Mouse (Mus musculus) hindbrain, embryonic 15.5 days (tissue): ENCODE data around the gene Rbck1. TPM values are rescaled to one million over a fixed set of nuclear protein-coding genes. Genes with fewer than 3 reads are reported as not detected.

Experiments used
- ATAC-seq: fragments of 200-750 bp; cut with Nextera tagmentation; 2 replicates; pipeline ENCODE4 v1.8.0; 2017; ENCODE audit warnings: low read depth, moderate number of reproducible peaks, moderate TSS enrichment; ENCODE audit not compliant: low FRiP score
- H3K27ac ChIP-seq: fragments of 300-500 bp; sonication (generic); replicated peaks from 2 replicates; pipeline ENCODE4 v1.5.1; 2015; ENCODE audit warnings: mild to moderate bottlenecking, inconsistent platforms
- H3K27me3 ChIP-seq: fragments of 300-500 bp; sonication (generic); 2 replicates; pipeline ENCODE4 v1.6.1; 2015; ENCODE audit warnings: control low read depth, inconsistent platforms
- H3K36me3 ChIP-seq: fragments of 300-500 bp; sonication (generic); 2 replicates; pipeline ENCODE4 v1.6.1; 2015; ENCODE audit warnings: control low read depth, inconsistent platforms
- H3K4me1 ChIP-seq: fragments of 300-500 bp; sonication (generic); replicated peaks from 2 replicates; pipeline ENCODE4 v1.6.1; 2015; ENCODE audit warnings: control low read depth, inconsistent platforms
- H3K4me2 ChIP-seq: fragments of 300-500 bp; sonication (generic); 2 replicates; pipeline ENCODE4 v1.6.1; 2015; ENCODE audit warnings: moderate library complexity, mild to moderate bottlenecking, inconsistent platforms
- H3K4me3 ChIP-seq: fragments of 300-500 bp; sonication (generic); 2 replicates; pipeline ENCODE4 v1.5.1; 2015; ENCODE audit warnings: mild to moderate bottlenecking, inconsistent platforms
- H3K9ac ChIP-seq: fragments of 300-500 bp; sonication (generic); 2 replicates; pipeline ENCODE4 v1.6.1; 2015; ENCODE audit warnings: inconsistent platforms
- H3K9me3 ChIP-seq: fragments of 300-500 bp; sonication (generic); 2 replicates; pipeline ENCODE4 v1.6.1; 2016; ENCODE audit warnings: control low read depth, inconsistent platforms
- WGBS: fragments of 180-500 bp; shearing (Covaris S2); methylation state at CpG from one replicate; pipeline ENCODE4 v1.1.7; 2015; 5-methylcytosine and 5-hydroxymethylcytosine counted together
- polyA plus RNA-seq: library from polyadenylated mRNA; unstranded; fragments of >200 nt; fragmentation: Nextera tagmentation; extraction: Ambion mirVana; gene quantifications from 2 replicates; pipeline ENCODE4 v1.2.1, GENCODE M21; 2015

Rbck1 gene
- polyA plus RNA-seq, 1 experiment from 2014 or later, result 103 TPM

- WGBS, result 95% methylated on average over 6 of the region's 6 CpGs
- no peak for ATAC-seq
These were observed 10.3 kb downstream of the Rbck1 start for GRCm38 (mm10) chr2:152322198-152322597.

GRCm38 (mm10) chr2:152321558-152321957 lies 10.9 kb downstream of the Rbck1 start:
- Histone ChIP-seq H3K27me3 (no peaks in the 10 kb centered on the region), H3K4me1 (no peaks in the 10 kb centered on the region), H3K36me3 (peaks cover 81% of the 10 kb centered on the region), H3K4me2 (no peak overlapping the region), H3K4me3 (no peak overlapping the region), H3K9me3 (no peaks in the 10 kb centered on the region), H3K9ac (no peak overlapping the region), H3K27ac (no peak overlapping the region)
- ATAC-seq, result no peak
- WGBS, result 87% methylated on average over 5 of the region's 5 CpGs

More at GRCm38 (mm10) chr2:152322198-152322597, 10.3 kb downstream of the Rbck1 start:
- H3K4me3 ChIP-seq, result no peak overlapping the region
- no peaks in the 10 kb centered on the region for H3K4me1 ChIP-seq
- H3K9ac ChIP-seq, result no peak overlapping the region
- no peaks in the 10 kb centered on the region for H3K27me3 ChIP-seq
- H3K9me3 ChIP-seq, result no peaks in the 10 kb centered on the region
- H3K36me3 ChIP-seq, result peaks cover 75% of the 10 kb centered on the region
- H3K4me2 ChIP-seq, result no peak overlapping the region
- H3K27ac ChIP-seq, result no peak overlapping the region

GRCm38 (mm10) chr2:152317054-152317453 lies 15.4 kb downstream of the Rbck1 start:
- 86% methylated on average over 6 of the region's 6 CpGs for WGBS
- Histone ChIP-seq H3K4me1 (no peaks in the 10 kb centered on the region), H3K4me3 (no peak overlapping the region), H3K9ac (no peak overlapping the region), H3K27me3 (no peaks in the 10 kb centered on the region), H3K36me3 (peaks cover 73% of the 10 kb centered on the region), H3K9me3 (no peaks in the 10 kb centered on the region), H3K4me2 (no peak overlapping the region), H3K27ac (no peak overlapping the region)
- ATAC-seq, result no peak

- Histone ChIP-seq H3K27me3 (no peaks in the 10 kb centered on the region), H3K4me3 (no peak overlapping the region), H3K9ac (no peak overlapping the region), H3K4me1 (no peaks in the 10 kb centered on the region), H3K36me3 (peaks cover 80% of the 10 kb centered on the region), H3K4me2 (no peak overlapping the region), H3K9me3 (no peaks in the 10 kb centered on the region), H3K27ac (no peak overlapping the region)
- ATAC-seq, result no peak
- WGBS, result 95% methylated on average over 6 of the region's 6 CpGs
These were observed 18.5 kb downstream of the Rbck1 start for GRCm38 (mm10) chr2:152313926-152314325.

GRCm38 (mm10) chr2:152312996-152313395 lies 19.5 kb downstream of the Rbck1 start:
- H3K4me3 ChIP-seq, result no peak overlapping the region
- no peaks in the 10 kb centered on the region for H3K9me3 ChIP-seq
- H3K4me2 ChIP-seq, result no peak overlapping the region
- no peak overlapping the region for H3K9ac ChIP-seq
- H3K36me3 ChIP-seq, result peaks cover 80% of the 10 kb centered on the region
- ATAC-seq, result no peak
- 72% methylated on average over 7 of the region's 7 CpGs for WGBS
- no peaks in the 10 kb centered on the region for H3K4me1 ChIP-seq
- H3K27ac ChIP-seq, result no peak overlapping the region
- no peaks in the 10 kb centered on the region for H3K27me3 ChIP-seq

- Histone ChIP-seq H3K4me2 (no peak overlapping the region), H3K9ac (no peak overlapping the region), H3K36me3 (peaks cover 80% of the 10 kb centered on the region), H3K4me1 (no peaks in the 10 kb centered on the region), H3K27me3 (no peaks in the 10 kb centered on the region), H3K9me3 (no peaks in the 10 kb centered on the region), H3K27ac (no peak overlapping the region), H3K4me3 (no peak overlapping the region)
- WGBS, result 94% methylated on average over 3 of the region's 3 CpGs
- ATAC-seq, result no peak
These were observed 25.3 kb downstream of the Rbck1 start for GRCm38 (mm10) chr2:152307186-152307585.

- no peaks in the 10 kb centered on the region for H3K9me3 ChIP-seq
- no peak overlapping the region for H3K9ac ChIP-seq
- H3K27me3 ChIP-seq, result no peaks in the 10 kb centered on the region
- 95% methylated on average over 6 of the region's 6 CpGs for WGBS
- H3K36me3 ChIP-seq, result peaks cover 67% of the 10 kb centered on the region
- no peaks in the 10 kb centered on the region for H3K4me1 ChIP-seq
- ATAC-seq, result no peak
- no peak overlapping the region for H3K4me3 ChIP-seq
- no peak overlapping the region for H3K4me2 ChIP-seq
- no peak overlapping the region for H3K27ac ChIP-seq
These were observed 27.0 kb downstream of the Rbck1 start for GRCm38 (mm10) chr2:152305480-152305879.

GRCm38 (mm10) chr2:152303781-152304180 lies 28.7 kb downstream of the Rbck1 start:
- no peaks in the 10 kb centered on the region for H3K27me3 ChIP-seq
- H3K9me3 ChIP-seq, result no peaks in the 10 kb centered on the region
- no peak overlapping the region for H3K27ac ChIP-seq
- no peak overlapping the region for H3K9ac ChIP-seq
- no peak overlapping the region for H3K4me2 ChIP-seq
- 72% methylated on average over 5 of the region's 5 CpGs for WGBS
- ATAC-seq, result no peak
- peaks cover 51% of the 10 kb centered on the region for H3K36me3 ChIP-seq
- H3K4me3 ChIP-seq, result no peak overlapping the region
- no peaks in the 10 kb centered on the region for H3K4me1 ChIP-seq

- Histone ChIP-seq H3K9ac (no peak overlapping the region), H3K27ac (no peak overlapping the region), H3K4me2 (no peak overlapping the region), H3K9me3 (no peaks in the 10 kb centered on the region), H3K4me1 (no peaks in the 10 kb centered on the region), H3K27me3 (no peaks in the 10 kb centered on the region), H3K4me3 (no peak overlapping the region), H3K36me3 (peaks cover 41% of the 10 kb centered on the region)
- no peak for ATAC-seq
- 91% methylated on average over 2 of the region's 2 CpGs for WGBS
These were observed 29.6 kb downstream of the Rbck1 start for GRCm38 (mm10) chr2:152302862-152303261.

GRCm38 (mm10) chr2:152294541-152294940 lies 37.9 kb downstream of the Rbck1 start:
- 32% methylated on average over 5 of the region's 5 CpGs for WGBS
- Histone ChIP-seq H3K9me3 (no peaks in the 10 kb centered on the region), H3K4me2 (peak overlapping the region; percentile 89), H3K36me3 (no peaks in the 10 kb centered on the region), H3K27me3 (no peaks in the 10 kb centered on the region), H3K4me1 (peaks cover 36% of the 10 kb centered on the region), H3K9ac (peak overlapping the region; percentile 90), H3K27ac (no peak overlapping the region), H3K4me3 (peak overlapping the region; percentile 69)
- no peak for ATAC-seq

GRCm38 (mm10) chr2:152293727-152294475 lies 38.6 kb downstream of the Rbck1 start, which contains the start of gene Tbc1d20:
Gene Tbc1d20 (plus strand): TSS chr2:152293828.
- peaks cover 36% of the 10 kb centered on the region for H3K4me1 ChIP-seq
- no peaks in the 10 kb centered on the region for H3K36me3 ChIP-seq
- ATAC-seq, result peak; percentile 97
- WGBS, result under 1% methylated on average over 65 of the region's 70 CpGs
- peak within 1 kb of the TSS; percentile 69 for H3K4me3 ChIP-seq
- H3K27me3 ChIP-seq, result no peaks in the 10 kb centered on the region
- no peaks in the 10 kb centered on the region for H3K9me3 ChIP-seq
- H3K9ac ChIP-seq, result peak within 1 kb of the TSS; percentile 90
- H3K4me2 ChIP-seq, result peak within 1 kb of the TSS; percentile 89
- H3K27ac ChIP-seq, result peak within 1 kb of the TSS; percentile 84

GRCm38 (mm10) chr2:152293179-152293726 lies 39.2 kb downstream of the Rbck1 start:
- Histone ChIP-seq H3K4me1 (peaks cover 36% of the 10 kb centered on the region), H3K36me3 (no peaks in the 10 kb centered on the region), H3K27me3 (no peaks in the 10 kb centered on the region), H3K27ac (peak overlapping the region; percentile 46), H3K9me3 (no peaks in the 10 kb centered on the region), H3K9ac (peak overlapping the region; percentile 50), H3K4me2 (peak overlapping the region; percentile 89), H3K4me3 (peak overlapping the region; percentile 69)
- peak; percentile 80 for ATAC-seq
- WGBS, result 1% methylated on average over 15 of the region's 15 CpGs
